Mouse (Mus musculus) cerebellum, adult (tissue): ENCODE results near the gene Tnni2.

ENCODE experiments used
- ATAC-seq: cut with Nextera tagmentation; 2 replicates; pipeline ENCODE4 v1.9.2; 2017; ENCODE audit warnings: mild to moderate bottlenecking, moderate library complexity, mixed read lengths; ENCODE audit not compliant: insufficient number of reproducible peaks, low FRiP score, low TSS enrichment

Tnni2 gene

GRCm38 (mm10) chr7:142425641-142426213 is 15.9 kb upstream of the Tnni2 start:
- ATAC-seq: no peak

DNA sequence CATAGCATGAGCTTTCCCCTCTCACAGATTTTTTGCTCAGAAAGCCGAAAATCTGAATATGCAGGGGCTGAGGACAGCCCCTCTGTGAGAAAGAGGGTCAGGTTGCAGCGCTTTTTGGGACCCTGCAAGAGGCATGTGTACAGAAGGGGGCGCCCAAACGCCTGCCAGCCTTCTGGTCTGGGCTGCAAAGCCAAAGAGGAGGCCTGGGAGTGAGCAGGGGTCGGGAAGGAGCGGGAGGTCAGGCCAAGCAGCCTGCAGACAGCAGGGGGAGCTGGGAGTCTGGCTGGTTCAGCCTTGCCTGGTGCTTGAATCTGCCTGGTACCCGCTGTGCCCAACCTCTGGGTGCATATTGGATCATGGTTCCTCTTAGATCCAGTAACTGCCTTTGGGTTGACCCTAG is 13.4 kb upstream of the Tnni2 start:
- no peak for ATAC-seq

DNA sequence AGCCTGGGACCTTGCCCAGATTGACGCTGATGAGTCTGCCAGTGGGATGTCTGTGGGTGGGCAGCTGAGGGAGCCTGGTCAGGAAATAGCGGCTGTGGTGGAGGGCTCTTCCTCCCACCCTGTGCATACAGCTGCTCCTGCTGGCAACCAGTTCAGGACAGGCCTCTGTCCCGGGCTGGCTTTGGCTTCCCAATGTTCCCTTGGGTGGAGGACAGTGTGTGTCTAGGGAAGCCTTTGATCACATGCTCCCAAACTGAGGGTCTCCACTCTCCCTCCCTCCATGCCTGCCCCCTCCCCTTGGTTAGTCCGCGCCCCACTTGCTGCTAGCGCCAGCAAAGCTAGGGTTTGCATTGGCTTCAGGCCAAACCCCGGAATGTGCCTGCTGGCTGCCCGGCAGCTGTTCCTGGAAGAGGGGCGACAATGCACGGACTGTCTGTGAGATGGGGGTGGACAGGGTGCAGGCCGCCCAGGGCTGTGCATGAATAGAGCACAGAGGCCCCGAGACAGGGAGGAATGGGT is 11.4 kb upstream of the Tnni2 start:
- ATAC-seq: no peak

DNA sequence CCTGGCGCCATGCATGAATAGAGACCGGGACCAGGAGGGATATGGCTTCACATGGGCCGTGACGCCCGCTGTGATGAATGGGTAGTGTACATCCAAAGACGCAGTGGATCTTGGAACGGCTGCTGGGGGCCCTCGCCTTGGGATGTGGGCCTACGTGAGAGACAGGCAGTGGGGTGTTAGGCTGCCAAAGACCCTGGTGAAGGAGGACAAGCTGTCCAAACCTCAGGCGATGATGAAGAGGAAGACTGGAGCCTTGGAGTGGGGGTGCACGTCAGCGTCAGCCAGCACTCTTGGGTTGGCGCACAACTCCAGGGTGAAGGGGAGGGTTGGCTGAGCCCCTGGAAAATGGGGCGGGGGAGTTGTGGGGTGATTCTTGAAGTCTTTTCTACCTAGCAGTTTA is 10.5 kb upstream of the Tnni2 start:
- no peak for ATAC-seq

DNA sequence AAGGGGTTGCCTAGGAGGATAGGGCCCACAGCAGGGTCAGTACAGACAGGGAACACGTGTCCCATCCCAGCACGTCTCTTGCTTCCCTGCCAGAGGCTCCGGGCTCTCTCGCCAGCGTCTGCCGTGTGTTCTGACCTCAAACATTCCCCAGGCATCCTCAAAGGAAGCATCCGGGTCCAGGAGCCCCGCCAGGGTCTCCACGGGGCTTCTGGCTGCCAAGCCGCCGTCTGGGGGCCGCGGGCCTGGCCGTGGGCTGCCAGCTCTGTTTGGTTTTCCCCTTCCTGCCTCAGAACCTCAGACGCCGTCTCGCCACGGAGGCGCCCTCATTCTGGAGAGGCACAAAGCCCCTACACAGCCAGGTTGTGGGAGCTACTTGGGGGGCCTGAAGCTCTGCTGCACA is 8.0 kb upstream of the Tnni2 start:
- ATAC-seq: no peak

GRCm38 (mm10) chr7:142434137-142434865 is 7.3 kb upstream of the Tnni2 start, which contains the start of gene Syt8:
Gene Syt8, plus strand, starts transcription at chr7:142434850.
- ATAC-seq: no peak

DNA sequence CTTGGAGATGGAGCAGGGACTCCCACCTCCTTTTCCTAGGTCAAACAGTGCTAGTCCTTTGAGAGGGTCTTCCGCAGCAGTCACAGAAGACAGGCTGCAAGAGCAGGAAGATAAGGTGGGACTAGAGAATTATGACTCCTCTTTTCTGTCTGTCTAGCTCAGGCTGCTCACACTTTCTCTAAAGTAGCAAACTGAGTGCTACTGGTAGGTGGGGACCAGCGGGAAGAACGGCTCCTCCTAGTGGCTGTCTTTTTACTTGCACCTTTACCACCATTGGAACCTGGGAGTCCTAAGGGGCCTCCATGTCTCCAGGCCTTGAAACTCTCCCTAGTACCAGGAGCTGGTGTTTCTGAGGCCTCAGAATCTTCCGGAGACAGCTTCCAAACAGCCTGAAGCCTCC is 6.1 kb upstream of the Tnni2 start:
- peak; percentile 42; the same call in 1 of the 2 replicates for ATAC-seq

DNA sequence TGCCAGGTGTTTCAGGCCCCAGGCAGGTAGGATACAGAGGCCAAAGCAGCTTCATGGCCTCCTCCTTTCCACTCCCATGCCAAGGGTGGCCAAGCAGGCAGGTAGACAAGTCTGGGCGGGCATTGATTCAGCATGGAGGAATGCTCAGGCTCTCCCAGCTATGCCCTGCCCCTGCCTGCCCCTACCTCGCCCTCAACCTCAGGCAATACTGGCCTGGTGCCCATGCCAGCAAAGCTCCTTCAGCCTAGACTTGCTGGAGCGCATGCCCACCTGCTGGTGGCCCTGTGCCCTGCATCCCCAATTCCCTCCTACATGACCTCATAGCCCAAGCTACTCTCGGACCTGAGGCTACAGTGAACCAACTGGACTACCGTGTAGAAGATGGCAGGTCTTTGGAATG is 4.3 kb upstream of the Tnni2 start:
- ATAC-seq: no peak

- ATAC-seq: no peak
Observed at GRCm38 (mm10) chr7:142439966-142440365, 1.6 kb upstream of the Tnni2 start.

DNA sequence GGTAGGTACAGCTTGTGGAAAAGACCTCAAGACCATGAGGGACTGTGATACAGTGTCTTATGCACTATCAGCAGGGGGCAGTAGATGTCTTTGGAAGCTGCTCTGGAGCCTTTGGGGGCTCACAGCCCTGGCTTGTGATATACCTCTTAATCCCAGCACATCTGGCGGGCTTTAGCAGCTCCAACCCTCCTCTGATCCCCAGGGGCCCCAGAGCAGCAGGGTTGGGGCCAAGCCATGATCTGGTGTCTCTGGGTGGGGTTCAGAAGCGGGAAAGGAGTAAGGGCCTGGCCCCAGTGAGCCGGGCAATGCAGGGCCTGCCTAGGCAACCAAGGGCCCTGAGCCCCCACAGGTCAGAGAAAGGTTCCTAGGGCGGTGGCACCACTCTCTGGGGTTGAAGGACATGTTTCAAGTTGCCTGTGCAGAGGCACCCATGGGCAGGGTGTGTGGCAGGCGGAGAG is 922 bp upstream of the Tnni2 start:
- ATAC-seq: no peak

DNA sequence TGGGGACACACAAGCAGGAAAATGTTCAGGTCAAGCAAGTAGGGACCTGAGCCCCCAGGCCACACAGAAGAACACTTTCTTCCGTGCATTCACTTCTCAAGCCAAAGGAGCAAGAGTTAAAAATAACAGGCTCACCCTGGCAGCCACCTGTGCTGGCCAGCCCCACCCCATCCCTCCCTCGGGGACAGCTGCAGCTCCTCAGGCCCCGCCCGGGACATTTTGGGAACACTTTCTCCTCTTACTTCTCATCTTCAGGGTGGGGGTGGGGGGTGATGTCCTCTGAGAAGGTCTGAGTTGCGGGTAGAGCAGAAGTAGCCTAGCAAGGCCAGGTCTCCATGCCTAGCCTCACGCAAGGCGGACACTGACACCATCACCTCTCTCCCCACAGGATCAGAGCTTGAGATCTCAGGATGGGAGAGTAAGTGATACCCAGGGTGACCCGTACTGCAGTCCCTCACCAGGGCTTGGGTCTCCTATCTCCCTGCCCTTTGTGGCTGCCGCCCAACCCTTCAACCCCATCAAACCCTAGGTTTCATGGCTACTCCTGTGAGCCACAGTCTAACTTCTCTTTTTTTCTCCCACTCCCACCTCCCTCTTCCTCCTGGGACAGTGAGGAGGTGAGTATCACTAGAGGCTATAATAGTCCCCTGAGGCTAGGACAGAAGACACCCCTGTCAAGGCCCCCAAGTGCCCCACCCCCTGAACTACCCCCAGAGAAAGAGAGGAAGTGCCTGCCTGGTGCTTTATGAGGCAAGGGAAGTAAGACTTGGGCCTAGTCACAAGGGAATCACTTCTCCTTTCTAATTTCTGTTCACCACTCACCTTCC is 686 bp downstream of the Tnni2 start:
- no peak for ATAC-seq

DNA sequence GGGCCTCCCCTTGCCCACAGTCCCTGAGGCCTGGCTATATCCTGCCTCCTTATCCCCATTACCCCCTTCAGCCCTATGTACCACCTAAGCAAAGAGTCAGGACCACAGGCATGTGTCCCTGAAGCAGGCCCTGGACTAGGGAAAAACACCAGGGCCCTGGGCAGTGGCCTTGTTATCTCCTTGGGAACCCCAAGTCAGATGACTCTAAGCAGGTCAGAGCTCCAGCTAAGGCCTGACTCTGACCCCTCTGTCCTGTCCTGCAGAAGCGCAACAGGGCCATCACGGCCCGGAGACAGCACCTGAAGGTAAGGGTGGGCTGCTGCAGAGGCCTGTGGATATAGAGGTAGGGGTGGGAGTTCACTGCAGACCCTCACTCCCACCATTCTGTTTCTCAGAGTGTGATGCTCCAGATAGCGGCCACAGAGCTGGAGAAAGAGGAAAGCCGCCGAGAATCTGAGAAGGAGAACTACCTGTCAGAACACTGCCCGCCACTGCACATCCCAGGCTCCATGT is 1.4 kb downstream of the Tnni2 start:
- no peak for ATAC-seq

DNA sequence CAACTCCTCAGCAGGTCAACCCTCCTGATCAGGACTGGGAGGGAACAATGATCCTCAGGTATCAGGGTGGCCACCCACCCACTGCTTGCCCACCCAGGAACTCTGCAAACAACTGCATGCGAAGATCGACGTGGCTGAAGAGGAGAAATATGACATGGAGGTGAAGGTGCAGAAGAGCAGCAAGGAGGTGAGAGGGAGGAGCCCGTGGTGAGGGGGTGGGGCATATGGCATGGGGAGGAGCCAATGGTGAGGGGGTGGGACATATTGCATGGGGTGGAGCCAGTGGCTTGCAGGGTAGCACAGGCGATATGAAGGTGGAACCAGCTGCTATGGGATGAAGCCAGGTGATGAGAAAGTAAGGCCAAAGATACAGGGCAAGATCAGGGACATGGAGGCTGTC is 1.9 kb downstream of the Tnni2 start:
- ATAC-seq: no peak

GRCm38 (mm10) chr7:142444171-142444570 is 2.6 kb downstream of the Tnni2 start:
- ATAC-seq: no peak

DNA sequence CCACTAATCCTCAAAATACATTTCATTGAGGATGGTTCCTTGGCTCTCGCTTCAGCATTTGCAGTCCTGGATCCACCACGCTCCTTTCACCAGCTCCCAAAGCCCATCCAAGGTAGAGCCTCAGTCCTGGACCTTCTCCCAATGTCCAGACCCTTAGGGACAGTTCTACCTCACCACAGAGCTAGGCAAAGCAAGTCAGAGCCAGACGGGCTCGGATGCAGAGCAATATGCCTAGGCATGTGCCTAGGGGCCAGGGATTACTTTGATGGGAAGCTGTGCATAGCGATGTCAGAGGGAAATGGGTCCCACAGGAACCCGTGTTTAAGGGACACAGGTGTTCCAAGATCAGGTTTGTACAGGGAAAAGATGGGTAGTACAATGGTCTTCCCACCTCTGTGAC is 3.7 kb downstream of the Tnni2 start:
- no peak for ATAC-seq

GRCm38 (mm10) chr7:142446264-142446663 is 4.7 kb downstream of the Tnni2 start:
- no peak for ATAC-seq

DNA sequence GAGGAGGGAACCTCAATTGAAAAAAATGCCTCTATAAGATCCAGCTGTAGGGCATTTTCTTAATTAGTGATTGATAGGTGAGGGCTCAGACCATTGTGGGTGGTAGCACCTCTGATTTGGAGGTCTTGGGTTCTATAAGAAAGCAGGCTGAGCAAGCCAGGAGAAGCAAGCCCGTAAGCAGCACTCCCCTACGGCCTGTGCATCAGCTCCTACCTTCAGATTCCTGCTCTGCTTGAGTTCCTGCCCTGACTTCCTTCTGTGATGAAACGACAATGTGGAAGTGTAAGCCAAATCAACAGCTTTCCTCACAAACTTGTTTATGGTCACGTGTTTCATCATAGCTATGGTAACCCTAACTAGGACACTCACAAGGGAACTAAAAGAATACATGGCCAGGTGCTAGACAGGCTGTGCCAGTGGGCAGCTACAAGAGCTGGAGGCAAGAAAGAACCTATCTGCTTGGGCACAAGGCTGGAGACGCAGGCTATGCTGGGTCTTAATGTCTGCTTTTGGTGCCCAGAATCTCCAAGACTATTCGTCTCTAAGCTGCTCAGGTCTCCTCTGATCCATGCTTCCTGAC is 7.5 kb downstream of the Tnni2 start:
- no peak for ATAC-seq

GRCm38 (mm10) chr7:142454706-142455105 is 13.1 kb downstream of the Tnni2 start:
- ATAC-seq: no peak

DNA sequence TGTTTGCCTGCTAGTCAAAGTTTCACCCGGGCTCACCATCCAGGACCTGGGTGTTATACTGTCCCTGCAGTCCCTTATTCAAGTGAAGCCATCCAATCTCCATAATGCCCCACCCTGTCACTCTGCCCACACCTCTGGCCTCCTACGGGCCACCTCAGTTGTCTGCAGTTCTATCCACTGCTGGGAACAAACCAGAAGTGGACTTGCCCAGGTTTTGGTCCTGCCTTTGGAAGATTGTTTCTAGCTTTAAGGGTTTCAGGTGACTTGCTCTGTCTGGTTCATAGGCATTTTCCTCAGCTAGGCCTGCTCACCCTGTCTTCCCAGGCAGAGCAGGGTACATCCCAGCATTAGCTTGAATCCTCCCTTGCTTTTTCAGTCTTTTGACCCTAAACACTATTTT is 13.6 kb downstream of the Tnni2 start:
- ATAC-seq: no peak

DNA sequence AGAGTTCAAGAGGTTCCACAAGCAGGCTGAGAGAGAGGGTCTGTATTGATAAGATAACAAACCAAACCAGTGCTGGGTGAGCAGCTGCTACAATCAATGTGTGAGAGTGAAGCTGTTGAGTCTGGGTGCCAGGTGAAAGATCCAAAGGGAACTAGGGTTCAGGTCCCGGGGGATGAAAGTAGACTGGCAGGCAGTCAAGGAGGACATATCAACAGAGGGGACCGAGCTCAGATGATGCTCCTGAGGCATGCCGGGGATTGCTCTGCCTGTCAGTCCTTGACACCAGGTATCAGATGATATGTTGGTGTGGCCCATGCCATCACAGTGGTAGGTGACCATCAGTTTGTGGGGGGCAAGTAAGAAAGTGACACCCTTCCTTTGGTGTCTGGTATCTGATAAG is 15.2 kb downstream of the Tnni2 start:
- no peak for ATAC-seq
